Mouse (Mus musculus): ENCODE measurements at regions not wholly inside any gene's neighbourhood (a gene's known extent, or its start where the extent isn't known, plus 50 kb on each side); places are given as distances from the start of the nearest gene placed in this dataset.

GRCm38 (mm10) chr13:78900693-78901092 is 701.1 kb upstream of the Nr2f1 start:
- TF ChIP-seq CTCF (IDR thresholded peaks at IDR 0.05; ENCODE audit: low read depth) (no peak), EP300 (optimal IDR thresholded peaks at IDR 0.05) (no peak)

All from stomach, postnatal 0 days (tissue).